Mouse (Mus musculus) embryonic facial prominence, embryonic 14.5 days (tissue): ENCODE results near the gene Ehhadh. TPM values are rescaled to one million over a fixed set of nuclear protein-coding genes. Genes with fewer than 3 reads are reported as not detected.
"Not testable (repeated sequence)": the region's sequence is repeated elsewhere in the genome, so short reads cannot be mapped to it uniquely, and the experiment has no call there.

Source experiments
- ATAC-seq: fragments of 200-750 bp; cut with Nextera tagmentation; 2 replicates; pipeline ENCODE4 v1.8.0; 2017; ENCODE audit warnings: low read depth, moderate number of reproducible peaks, moderate TSS enrichment
- DNase-seq: peaks from one replicate; pipeline ENCODE4 v3.0.0-alpha.2; 2015; ENCODE audit warnings: low spot score
- H3K27ac ChIP-seq: fragments of 300-500 bp; sonication (generic); replicated peaks from 2 replicates; pipeline ENCODE4 v1.5.1; 2014; ENCODE audit warnings: low read depth, mild to moderate bottlenecking, low read length, moderate library complexity
- H3K27me3 ChIP-seq: fragments of 300-500 bp; sonication (generic); replicated peaks from 2 replicates; pipeline ENCODE4 v1.6.1; 2014; ENCODE audit warnings: low read length; ENCODE audit not compliant: control insufficient read depth, insufficient read depth
- H3K36me3 ChIP-seq: fragments of 300-500 bp; sonication (generic); 2 replicates; pipeline ENCODE4 v1.6.1; 2014; ENCODE audit warnings: low read length, mixed read lengths; ENCODE audit not compliant: control insufficient read depth, insufficient read depth
- H3K4me1 ChIP-seq: fragments of 300-500 bp; sonication (generic); 2 replicates; pipeline ENCODE4 v1.6.1; 2014; ENCODE audit warnings: antibody characterized with exemption, low read length; ENCODE audit not compliant: control insufficient read depth, insufficient read depth
- H3K4me2 ChIP-seq: fragments of 300-500 bp; sonication (generic); 2 replicates; pipeline ENCODE4 v1.6.1; 2014; ENCODE audit warnings: low read depth, mild to moderate bottlenecking, low read length, moderate library complexity, mixed read lengths
- H3K4me3 ChIP-seq: fragments of 300-500 bp; sonication (generic); 2 replicates; pipeline ENCODE4 v1.5.1; 2014; ENCODE audit warnings: low read depth, mild to moderate bottlenecking, low read length
- H3K9ac ChIP-seq: fragments of 300-500 bp; sonication (generic); 2 replicates; pipeline ENCODE4 v1.6.1; 2014; ENCODE audit warnings: low read depth, mild to moderate bottlenecking, low read length, moderate library complexity, mixed read lengths
- H3K9me3 ChIP-seq: fragments of 300-500 bp; sonication (generic); 2 replicates; pipeline ENCODE4 v1.6.1; 2016; ENCODE audit warnings: low read length; ENCODE audit not compliant: control insufficient read depth
- WGBS: fragments of 180-500 bp; shearing (Covaris S2); extraction: QIAGEN DNeasy Blood & Tissue Kit; methylation state at CpG from one replicate; pipeline ENCODE4 v1.1.7; 2014; 5-methylcytosine and 5-hydroxymethylcytosine counted together
- polyA plus RNA-seq: library from polyadenylated mRNA; unstranded; fragments of >200 nt; fragmentation: Nextera tagmentation; extraction: Ambion mirVana; gene quantifications from 2 replicates; pipeline ENCODE4 v1.2.1, GENCODE M21; 2014

The Ehhadh gene
- polyA plus RNA-seq, 1 experiment from 2014 or later, result 2.2 TPM

- H3K9me3 ChIP-seq, result no peaks in the 10 kb centered on the region
- DNase-seq (no peak), ATAC-seq (no peak)
- H3K27me3 ChIP-seq, result no peaks in the 10 kb centered on the region
- H3K9ac ChIP-seq, result no peak overlapping the region
- WGBS, result 60% methylated on average over 6 of the region's 6 CpGs
- H3K27ac ChIP-seq, result no peak overlapping the region
- H3K4me3 ChIP-seq, result no peak overlapping the region
- H3K4me2 ChIP-seq, result no peak overlapping the region
- 0 out of 2 replicates have a peak, but pooled peaks cover 3% of the 10 kb centered on the region for H3K4me1 ChIP-seq
- 0 out of 2 replicates have a peak, but pooled peaks cover 6% of the 10 kb centered on the region for H3K36me3 ChIP-seq
Observed at GRCm38 (mm10) chr16:21813164-21813834, 25.7 kb upstream of the Ehhadh start.

DNA sequence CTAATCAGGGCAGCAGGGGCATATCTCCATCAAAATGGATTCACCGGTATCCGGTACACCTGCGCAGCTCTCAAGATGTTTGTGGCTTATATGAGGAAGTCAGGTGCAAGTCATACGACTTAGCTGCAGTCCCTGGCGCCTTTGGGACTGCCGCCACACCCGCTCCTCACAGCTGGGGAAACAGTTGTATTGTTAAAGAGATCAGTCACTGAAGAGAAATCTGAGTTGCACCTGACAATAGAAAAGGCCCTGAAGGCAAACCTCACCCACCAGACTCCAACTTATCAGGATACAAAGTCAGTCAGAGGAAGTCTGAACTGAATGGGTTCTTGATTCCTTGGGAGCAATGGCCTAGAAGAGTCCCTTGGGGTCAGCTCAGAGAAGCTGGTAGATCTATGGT, 20.2 kb upstream of the Ehhadh start:
- not testable (repeated sequence) for H3K9ac ChIP-seq, H3K27me3 ChIP-seq, H3K27ac ChIP-seq, DNase-seq, H3K4me3 ChIP-seq, ATAC-seq, H3K9me3 ChIP-seq, H3K4me1 ChIP-seq, H3K4me2 ChIP-seq
- 0 out of 2 replicates have a peak, but pooled peaks cover 11% of the 10 kb centered on the region for H3K36me3 ChIP-seq
- 76% methylated on average over 7 of the region's 7 CpGs for WGBS

DNA sequence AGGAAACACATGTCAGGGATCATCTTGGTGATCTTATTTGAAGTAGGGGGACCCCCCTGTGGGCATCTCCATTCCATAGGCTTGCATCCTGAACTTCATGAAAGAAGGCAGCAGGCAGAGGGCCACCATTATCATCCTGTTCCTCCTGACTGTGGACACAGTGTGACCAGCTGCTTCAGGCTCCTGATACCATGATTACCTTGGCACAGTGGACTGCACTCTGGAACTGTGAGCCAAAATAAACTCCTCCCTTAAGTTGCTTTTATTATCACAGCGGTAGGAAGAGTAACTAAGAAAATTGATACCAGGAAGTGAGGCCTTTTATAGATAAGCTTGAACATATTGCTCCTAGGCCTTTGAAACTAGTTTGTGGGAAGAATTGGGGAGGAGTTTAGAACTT, 19.3 kb upstream of the Ehhadh start:
- Histone ChIP-seq H3K9ac (no peak overlapping the region), H3K4me2 (no peak overlapping the region), H3K4me3 (no peak overlapping the region), H3K36me3 (peaks cover 17% of the 10 kb centered on the region; the same call in 1 of the 2 replicates), H3K27ac (no peak overlapping the region), H3K4me1 (no peaks in the 10 kb centered on the region), H3K27me3 (no peaks in the 10 kb centered on the region), H3K9me3 (no peaks in the 10 kb centered on the region)
- DNase-seq (no peak), ATAC-seq (no peak)
- WGBS, result 92% methylated on average over 1 of the region's 1 CpGs

DNA sequence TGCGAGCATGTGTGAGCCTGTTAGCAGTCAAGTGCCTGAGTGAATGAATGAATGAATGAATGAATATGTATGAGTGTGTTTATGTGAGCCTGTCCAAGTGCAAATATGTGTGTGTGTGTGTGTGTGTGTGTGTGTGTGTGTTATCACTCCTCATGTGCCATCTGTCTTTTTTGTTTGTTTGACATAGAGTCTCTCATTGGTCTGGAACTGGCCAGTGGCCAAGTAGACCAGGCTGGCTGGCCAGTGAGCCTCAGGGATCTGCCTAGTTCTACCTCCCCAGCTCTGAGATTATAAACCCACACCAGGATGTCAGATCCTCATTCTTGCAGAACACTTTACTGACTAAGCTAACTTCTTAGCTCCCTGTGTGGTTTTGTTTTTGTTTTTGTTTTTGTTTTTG, 16.7 kb upstream of the Ehhadh start:
- H3K4me1 ChIP-seq, result no peaks in the 10 kb centered on the region
- no peaks in the 10 kb centered on the region for H3K9me3 ChIP-seq
- ATAC-seq (no peak), DNase-seq (no peak)
- peaks cover 29% of the 10 kb centered on the region for H3K36me3 ChIP-seq
- H3K27ac ChIP-seq, result no peak overlapping the region
- WGBS, result 100% methylated on average over 1 of the region's 1 CpGs
- no peak overlapping the region for H3K4me2 ChIP-seq
- H3K4me3 ChIP-seq, result no peak overlapping the region
- H3K27me3 ChIP-seq, result no peaks in the 10 kb centered on the region
- H3K9ac ChIP-seq, result no peak overlapping the region

- H3K27me3 ChIP-seq, result no peaks in the 10 kb centered on the region
- H3K4me1 ChIP-seq, result 0 out of 2 replicates have a peak, but pooled peaks cover 4% of the 10 kb centered on the region
- H3K27ac ChIP-seq, result no peak overlapping the region
- H3K9ac ChIP-seq, result peak overlapping the region; percentile 84
- peaks cover 8% of the 10 kb centered on the region for H3K36me3 ChIP-seq
- peak overlapping the region; percentile 78 for H3K4me2 ChIP-seq
- DNase-seq (no peak), ATAC-seq (no peak)
- 13% methylated on average over 5 of the region's 5 CpGs for WGBS
- no peaks in the 10 kb centered on the region for H3K9me3 ChIP-seq
- peak overlapping the region; percentile 90 for H3K4me3 ChIP-seq
Observed at GRCm38 (mm10) chr16:21795071-21795470, 7.5 kb upstream of the Ehhadh start.

DNA sequence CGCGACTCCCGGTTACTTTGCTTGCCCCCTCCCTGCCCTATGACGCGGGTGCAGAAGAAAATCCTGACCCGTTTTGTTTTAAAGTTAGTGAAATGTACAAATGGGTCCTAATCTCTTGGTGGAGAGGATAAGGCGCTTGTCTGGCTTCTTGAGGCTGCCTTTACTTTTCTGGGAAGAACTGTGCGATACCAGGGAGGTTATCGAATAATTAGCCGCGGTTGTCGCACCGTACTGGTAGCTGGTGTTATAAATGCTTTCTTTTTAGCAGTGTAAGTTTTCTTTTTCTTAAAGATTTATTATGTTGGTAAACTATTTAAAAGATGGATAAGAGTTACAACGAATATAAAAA, 7.1 kb upstream of the Ehhadh start:
- Histone ChIP-seq H3K27ac (peak overlapping the region; percentile 79; the same call in 1 of the 2 replicates), H3K4me1 (0 out of 2 replicates have a peak, but pooled peaks cover 4% of the 10 kb centered on the region), H3K4me3 (peak overlapping the region; percentile 90), H3K27me3 (no peaks in the 10 kb centered on the region), H3K4me2 (peak overlapping the region; percentile 78), H3K9me3 (no peaks in the 10 kb centered on the region), H3K9ac (peak overlapping the region; percentile 84), H3K36me3 (peaks cover 7% of the 10 kb centered on the region)
- 0 out of 2 replicates have a peak, but pooled peaks have one; percentile 1 for ATAC-seq
- DNase-seq, result no peak
- WGBS, result 3% methylated on average over 14 of the region's 14 CpGs

DNA sequence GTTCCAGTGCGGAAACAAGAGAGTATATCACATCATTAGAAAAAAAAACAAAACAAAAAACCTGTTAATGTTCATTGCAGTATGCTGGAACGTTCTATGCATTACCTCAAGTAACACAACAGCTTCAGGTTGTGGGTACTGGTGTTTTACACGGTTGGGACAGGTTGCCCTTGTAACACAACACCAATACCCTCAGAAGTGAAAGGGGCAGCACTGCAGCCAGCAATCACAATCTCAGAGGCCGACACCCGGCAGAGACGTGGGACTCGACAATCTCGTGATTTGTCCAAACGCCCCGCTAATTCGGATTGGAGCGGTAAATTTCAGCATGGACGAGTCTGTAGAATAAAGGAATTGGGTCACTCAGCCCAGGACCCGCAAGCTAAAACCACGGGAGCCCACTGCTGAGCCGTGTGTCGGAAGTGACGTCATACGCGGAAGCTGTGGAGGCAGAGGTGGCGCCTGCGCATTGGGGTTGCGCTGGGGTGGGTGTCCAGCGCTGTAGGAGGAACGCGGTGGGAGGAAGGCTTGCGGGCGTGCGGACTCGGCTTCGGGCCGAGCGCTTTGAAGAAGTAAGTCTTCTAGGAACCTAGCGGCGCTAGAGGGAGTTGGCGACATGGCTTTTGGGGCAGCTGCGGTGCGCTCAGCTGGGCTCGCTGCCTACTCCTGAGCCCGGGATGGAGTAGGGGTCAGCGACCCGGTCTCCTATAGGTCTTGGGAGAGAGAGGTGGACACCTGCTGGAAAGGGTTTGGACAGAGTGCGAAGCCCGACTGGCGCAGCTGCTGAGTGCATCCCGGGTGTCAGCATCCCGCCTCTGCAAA, 6.5 kb upstream of the Ehhadh start, which contains the start of gene Map3k13:
Gene Map3k13 (plus strand): TSS at position 472 of the 822 bp plus-strand sequence.
- peak; percentile 97 for DNase-seq
- Histone ChIP-seq H3K4me2 (peak within 1 kb of the TSS; percentile 78), H3K9ac (peak within 1 kb of the TSS; percentile 84), H3K27ac (peak within 1 kb of the TSS; percentile 79), H3K4me3 (peak within 1 kb of the TSS; percentile 90), H3K36me3 (peaks cover under 1% of the 10 kb centered on the region), H3K4me1 (0 out of 2 replicates have a peak, but pooled peaks cover 4% of the 10 kb centered on the region), H3K27me3 (no peaks in the 10 kb centered on the region), H3K9me3 (no peaks in the 10 kb centered on the region)
- WGBS, result 3% methylated on average over 39 of the region's 47 CpGs
- ATAC-seq, result peak; percentile 98

GRCm38 (mm10) chr16:21793080-21793810, 5.6 kb upstream of the Ehhadh start:
- not testable (repeated sequence) for H3K27ac ChIP-seq, H3K27me3 ChIP-seq, DNase-seq, ATAC-seq, H3K36me3 ChIP-seq, H3K9me3 ChIP-seq, H3K4me1 ChIP-seq
- WGBS, result 33% methylated on average over 2 of the region's 2 CpGs
- Histone ChIP-seq H3K4me3 (peak overlapping the region; percentile 90), H3K4me2 (peak overlapping the region; percentile 78), H3K9ac (peak overlapping the region; percentile 84; the same call in 1 of the 2 replicates)
